Mouse (Mus musculus): ENCODE measurements around the gene Gm17545.
"Not testable (repeated sequence)": the region's sequence is repeated elsewhere in the genome, so short reads cannot be mapped to it uniquely, and the experiment has no call there.

The Gm17545 gene

DNA sequence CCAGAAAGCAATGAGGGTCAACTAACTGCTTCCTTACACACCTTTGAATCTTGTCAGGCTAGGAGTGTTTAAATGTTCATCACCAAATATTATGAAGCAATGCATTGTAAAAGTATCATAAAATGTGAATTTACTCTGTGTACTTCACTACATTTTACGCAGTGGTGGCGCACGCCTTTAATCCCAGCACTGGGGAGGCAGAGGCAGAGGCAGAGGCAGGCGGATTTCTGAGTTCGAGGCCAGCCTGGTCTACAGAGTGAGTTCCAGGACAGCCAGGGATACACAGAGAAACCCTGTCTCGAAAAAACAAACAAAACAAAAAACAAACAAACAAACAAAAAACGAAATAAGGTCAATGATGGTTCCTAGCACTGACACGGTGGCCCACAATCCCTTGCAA is at the start of gene Gm17545:
Gm17545 (plus strand) TSS at position 301 of the 400 bp plus-strand sequence.
- DNase-seq (ENCODE audit: low read depth, low spot score): not testable (repeated sequence)

DNA sequence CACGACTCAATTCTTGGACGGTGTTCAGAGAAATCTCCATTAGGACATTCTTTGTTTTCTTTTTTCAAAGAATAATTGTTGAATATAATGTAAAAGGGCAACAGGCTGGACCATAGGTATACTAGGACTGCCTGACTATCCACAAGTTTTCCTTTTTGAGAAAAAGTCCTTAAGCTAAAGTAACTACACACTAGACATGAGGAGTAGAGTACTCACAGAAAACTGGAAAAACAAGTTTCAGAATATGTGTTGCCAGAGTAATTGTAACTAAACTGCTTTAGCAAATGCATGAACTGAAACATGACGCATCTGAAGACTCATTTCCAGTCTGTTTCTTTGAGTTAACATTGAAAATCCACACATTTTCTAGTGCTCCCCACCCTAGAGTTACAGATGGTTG is 48.7 kb upstream of the Gm17545 start:
- DNase-seq (ENCODE audit: low read depth, low spot score): no peak

DNA sequence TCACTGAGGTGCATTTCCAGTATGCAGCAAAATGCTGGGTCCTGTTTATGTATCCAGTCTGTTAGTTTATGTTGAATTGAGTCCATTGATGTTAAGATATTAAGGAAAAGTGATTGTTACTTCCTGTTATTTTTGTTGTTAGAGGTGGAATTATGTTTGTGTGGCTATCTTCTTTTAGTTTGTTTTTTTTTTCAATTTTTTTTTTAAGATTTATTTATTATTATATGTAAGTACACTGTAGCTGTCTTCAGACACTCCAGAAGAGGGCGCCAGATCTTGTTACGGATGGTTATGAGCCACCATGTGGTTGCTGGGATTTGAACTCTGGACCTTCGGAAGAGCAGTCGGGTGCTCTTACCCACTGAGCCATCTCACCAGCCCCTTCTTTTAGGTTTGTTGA is 46.5 kb upstream of the Gm17545 start:
- DNase-seq (ENCODE audit: low read depth, low spot score): not testable (repeated sequence)

DNA sequence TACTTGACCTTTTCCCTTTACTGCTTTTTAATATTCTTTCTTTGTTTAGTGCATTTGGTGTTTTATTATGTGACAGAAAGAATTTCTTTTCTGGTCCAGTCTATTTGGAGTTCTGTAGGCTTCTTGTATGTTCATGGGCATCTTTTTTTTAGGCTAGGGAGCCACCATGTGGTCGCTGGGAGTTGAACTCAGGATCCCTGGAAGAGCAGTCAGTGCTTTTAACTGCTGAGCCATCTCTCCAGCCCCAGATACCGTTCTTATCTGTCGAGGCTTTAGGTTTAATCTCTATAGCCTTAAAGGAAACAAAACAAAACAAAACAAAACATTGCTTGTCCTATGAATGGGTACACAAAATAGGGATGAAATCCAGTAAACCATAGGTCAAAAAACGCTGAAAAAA is 45.7 kb upstream of the Gm17545 start:
- DNase-seq (ENCODE audit: low read depth, low spot score): not testable (repeated sequence)

DNA sequence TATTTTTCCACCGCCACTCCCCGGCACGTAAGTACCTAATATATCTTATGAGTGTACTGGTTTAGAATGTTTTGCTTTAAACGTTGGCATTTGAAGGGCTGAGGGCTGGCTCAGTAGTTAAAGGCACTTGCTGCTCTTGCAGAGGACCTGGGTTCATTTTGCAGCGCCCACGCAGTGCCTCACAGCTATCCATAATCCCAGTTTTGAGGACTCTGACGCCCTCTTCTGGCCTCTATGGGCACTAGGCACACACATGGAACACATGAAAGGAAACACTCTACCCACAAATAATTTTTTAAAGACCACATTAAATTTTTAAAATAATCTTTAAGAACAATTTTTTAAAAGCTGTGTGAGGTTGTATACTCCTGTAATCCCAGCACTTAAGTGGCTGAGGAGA is 44.6 kb upstream of the Gm17545 start:
- DNase-seq (ENCODE audit: low read depth, low spot score): no peak

DNA sequence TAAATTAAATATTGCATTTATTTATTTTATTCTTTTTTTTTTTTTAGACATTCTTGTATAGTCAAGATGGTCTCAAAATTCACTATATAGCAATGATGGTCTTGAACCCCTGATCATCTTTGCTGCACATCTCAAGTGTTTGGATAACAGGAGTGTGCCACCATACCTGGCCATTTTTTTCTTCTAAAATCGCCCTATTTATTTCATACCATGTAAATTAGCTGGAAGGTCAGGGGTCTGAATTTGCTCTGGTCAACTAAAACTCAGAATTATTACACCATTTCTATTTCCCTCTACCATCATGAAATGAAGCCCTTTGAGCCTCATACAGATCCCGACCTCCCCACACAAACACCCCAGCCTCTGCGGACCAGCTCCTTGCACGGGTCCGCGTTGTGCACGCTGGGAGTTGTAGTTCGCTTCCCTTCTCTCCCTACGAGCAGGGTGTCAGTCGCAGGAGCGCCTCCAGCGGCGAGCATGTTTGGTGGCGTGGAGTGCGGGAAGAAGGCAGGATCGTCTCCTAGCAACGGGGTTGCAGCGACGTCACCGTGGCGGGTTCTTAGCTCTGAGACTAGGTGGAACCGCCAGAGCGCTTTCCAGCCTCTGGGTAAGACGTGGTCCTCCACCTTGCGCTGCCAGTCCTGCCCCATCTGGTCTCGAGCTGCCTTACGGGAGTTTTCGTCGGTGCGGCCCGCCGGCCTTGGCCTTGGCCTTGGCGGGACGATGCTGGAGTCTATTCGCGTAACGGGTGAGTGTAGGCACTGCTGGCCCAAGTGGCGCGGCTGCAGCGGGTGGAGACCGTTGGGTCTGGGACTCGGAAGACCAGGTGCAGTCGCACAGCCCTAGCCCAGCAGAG is 42.9 kb upstream of the Gm17545 start, which contains the start of gene 9530077C05Rik:
9530077C05Rik (plus strand) TSS at position 512 of the 856 bp plus-strand sequence.
- peak; percentile 94 for DNase-seq (ENCODE audit: low read depth, low spot score)

DNA sequence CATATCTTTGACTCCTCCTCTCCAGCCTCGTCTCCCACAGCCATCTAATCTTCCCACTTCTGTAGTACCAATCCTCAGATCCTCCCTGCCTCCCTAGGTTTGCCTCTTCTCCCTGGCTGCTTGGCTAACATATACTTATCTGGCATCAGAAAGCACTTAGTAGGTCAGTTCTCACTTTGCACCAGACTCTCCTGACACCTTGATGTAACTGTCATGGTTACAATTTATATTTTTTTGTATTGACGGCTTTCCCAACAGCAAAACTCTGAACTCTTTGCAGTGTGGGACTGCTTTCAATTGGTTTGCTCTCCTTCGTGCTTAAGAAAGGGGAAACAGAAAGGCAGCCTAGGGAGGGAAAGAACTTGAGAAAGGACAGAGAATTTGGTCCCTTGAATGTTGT is 37.9 kb upstream of the Gm17545 start:
- DNase-seq (ENCODE audit: low read depth, low spot score): no peak

DNA sequence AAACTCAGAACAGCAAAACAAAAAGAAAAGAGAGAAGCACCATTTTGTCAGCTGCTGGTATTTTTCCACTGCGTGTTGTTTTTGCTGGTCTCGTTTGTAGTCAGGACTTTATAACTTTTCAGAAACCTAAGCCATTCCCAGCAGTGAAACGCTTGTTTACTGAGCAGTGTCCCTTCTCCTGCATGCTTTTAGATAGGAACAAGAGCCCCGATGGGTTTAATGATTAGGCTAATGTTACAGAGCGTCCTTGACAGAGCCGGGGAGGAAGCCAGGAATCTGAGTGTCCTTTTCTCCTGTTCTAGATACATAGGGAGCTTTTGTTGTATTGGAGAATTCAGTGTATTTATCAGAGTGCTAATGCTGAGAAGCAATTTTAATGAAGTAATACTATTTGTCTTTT is 36.5 kb upstream of the Gm17545 start:
- DNase-seq (ENCODE audit: low read depth, low spot score): no peak

DNA sequence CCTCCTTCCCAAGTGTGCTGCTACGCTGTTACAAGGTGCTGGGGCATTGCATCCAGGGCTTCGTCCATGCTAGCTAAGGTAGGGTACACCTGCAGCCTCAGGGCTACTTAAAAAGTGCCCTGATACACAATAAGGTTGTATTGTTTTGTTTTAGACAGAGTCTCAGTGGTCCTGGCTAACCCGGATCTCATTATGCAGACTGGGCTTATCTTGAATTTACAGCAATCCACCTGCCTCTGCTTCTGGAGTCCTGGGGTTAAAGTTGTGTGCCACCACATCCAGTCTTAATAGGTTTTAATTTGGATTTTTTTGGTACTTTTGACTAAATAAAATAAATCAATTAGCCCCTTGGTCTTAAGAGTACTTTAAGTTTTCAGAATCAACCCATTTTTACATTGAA is 34.2 kb upstream of the Gm17545 start:
- DNase-seq (ENCODE audit: low read depth, low spot score): no peak

DNA sequence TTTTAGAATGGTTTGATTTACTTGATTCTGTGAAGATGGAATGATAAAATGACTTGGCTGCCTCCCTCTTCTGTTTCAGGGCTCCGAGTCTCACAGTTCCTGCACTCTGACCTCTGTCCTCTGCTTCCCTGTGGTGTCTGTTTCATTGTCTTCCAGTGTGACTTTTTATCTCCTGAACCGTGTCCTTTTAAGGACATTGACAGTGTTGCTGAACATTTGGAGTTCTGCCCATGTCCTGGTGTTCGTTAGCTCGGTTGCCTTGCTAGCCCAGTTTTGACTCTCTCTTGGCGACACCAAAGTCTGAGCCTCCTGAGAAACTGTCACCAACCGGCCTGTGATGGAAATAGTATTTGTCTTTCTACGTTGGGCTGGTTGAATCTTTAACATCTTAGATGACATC is 33.6 kb upstream of the Gm17545 start:
- DNase-seq (ENCODE audit: low read depth, low spot score): no peak

DNA sequence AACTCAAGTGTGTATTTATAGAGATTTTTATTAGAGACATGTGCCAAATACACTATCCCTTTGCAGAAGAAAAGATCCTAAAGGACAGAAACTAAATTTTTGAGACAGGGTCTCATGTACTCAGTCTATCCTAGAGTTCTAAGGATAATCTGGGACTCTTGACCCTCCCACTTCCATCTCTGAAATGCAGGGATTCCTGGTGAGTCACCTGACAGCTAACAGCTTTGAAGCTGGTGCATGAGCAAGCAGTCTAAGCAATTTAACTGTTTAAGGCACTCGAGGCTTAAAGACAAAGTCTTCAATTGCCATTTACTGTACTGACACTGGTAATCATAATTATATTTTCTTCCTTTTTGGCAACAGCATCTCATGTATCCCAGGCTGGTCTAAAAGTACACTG is 31.5 kb upstream of the Gm17545 start:
- DNase-seq (ENCODE audit: low read depth, low spot score): no peak

DNA sequence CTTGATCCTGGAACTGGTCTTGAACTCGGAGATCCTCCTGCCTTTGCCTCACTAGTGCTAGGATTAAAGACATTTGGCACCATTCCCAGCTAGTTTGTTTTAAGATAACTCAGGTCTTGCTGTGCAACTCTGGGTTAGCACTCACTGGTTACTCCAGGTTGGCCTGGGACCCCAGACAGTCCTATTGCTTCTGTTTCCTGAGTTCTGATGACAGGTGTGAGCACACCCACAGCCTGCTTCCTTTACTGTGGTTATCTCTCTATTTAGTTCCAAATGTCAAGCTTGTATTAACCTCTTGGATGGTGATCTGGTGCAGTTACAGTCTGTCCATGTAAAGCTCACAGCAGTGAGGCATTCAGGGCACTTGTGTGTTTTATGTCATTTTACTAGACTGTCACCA is 30.6 kb upstream of the Gm17545 start:
- no peak for DNase-seq (ENCODE audit: low read depth, low spot score)

DNA sequence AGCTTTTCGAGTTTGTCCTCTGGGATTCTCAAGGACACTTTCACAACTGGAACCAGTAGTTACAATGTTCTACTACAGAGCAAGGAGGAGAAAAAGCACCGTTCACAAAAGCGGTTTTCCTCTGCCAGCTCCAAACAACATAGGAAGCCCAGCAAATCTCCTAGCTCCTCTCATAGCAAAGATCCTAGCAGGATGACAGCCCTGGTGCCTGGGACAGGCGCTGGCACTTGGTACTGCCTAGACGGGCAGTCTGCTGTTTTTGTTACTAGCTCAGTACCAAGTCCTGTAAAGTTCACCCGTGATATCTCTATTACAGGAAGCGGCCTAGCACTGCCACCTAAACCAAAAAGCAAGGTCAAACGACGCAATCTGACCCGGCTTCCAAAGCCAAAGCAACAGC is 29.9 kb upstream of the Gm17545 start:
- no peak for DNase-seq (ENCODE audit: low read depth, low spot score)

DNA sequence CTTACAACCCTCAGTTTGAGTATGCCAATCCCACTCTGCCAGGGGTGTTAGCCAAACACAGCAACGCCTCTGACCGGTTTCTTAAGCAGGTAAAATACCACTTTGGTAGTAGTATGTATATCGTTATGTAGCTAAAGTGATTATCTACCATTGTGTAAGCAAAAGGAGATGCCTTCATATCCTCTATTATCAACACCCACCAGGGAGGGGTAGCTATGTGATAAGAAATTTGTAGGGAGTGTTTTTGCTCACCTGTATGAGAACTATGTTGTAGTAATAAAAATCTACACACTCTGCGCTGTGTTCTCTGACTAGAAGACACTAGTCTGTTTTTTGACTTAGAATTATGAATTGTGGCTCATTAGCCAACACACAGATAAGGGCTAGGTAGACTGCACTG is 29.4 kb upstream of the Gm17545 start:
- DNase-seq (ENCODE audit: low read depth, low spot score): no peak

DNA sequence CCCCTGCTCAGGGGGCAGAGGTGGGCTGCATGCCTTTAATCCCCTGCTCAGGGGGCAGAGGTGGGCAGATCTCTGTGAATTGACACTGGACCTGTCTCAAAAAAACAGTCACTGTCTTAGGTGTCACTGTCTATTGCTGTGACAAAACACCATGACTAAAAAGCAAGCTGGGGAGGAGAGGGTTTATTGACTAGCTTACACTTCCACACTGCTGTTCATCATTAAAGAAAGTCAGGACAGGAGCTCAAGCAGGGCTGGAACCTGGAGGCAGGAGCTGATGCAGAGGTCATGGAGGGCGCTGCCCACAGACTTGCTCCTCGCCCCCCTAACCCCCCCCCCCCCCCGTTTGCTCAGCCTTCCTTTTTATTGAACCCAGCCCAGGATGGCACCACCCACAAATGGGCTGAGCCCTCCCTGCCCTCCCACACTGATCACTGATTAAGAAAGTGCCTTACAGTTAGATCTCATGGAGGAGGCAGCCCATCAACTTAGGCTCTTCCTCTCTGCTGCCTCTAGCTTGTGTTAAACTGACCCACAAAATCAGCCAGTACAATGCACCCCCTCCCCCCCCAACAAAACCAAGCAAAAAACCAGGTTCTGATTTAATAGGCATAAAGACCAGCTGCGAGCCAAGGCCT is 25.9 kb upstream of the Gm17545 start:
- DNase-seq (ENCODE audit: low read depth, low spot score): no peak

DNA sequence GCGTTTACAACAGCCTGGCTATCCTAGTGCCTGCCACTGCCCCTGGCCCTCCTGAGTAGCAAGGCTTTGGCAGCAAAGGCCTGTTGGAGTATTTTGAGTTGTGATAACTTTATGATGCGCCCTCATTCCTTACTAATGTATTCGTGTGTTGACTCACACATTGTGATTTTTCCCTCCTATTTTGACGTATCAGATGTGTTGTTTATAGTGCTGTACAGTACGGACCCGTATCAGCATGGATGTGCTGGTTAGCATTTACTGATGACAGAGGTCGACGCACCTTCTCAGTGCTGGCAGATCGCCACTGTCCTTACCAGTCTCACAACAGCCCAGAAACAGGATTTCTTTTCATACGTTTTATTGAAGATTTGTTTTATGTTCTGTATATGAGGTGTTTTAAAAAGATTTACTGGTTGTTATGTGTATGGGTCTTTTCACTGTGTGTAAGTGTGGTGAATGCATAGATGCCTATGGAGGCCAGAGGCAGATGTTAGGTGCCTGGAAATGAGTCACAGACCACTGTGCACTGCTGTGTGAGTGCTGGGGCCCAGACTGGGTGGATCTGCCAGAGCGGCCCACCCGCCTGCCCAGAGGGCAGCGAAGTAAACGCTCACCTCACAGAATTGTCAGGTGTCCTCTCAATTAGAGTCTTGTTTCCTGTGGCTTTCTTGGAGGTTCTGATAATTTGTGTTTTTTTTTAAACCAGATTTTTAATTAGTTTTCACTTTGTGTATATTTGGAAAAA is 25.3 kb upstream of the Gm17545 start:
- no peak for DNase-seq (ENCODE audit: low read depth, low spot score)

DNA sequence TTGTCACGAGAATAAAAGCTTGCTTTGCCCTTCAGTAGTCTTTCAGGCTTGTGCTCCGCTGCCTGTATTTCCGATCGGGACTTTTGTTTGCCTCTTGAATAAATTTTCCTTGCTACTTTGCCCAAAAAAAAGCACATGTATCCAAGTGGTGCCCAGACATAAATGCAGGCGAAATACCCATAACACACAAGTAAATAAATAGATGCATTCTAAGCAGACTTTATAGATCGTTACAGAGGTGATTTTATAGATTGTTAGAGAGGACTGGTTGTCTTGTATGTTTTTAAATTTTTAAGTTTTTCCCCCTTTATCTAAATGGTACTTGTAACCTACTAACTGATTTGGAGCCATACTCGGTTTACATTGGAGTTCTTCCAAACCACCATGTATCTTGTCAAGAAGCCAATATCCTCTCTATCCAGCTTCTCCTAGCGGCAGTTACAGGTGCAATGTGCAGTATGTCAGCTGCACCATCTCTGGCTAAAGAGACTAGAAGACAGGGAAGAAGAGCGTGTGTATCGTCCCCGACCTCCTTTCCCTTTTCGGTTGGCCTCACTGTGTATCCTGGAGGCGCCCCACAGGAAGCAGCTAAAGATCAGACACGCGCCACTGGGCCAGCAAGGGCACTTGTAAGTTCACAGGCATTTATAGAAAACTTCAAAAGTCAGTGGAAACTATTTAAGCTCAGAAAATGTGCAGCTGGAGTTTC is 24.4 kb upstream of the Gm17545 start:
- no peak for DNase-seq (ENCODE audit: low read depth, low spot score)

DNA sequence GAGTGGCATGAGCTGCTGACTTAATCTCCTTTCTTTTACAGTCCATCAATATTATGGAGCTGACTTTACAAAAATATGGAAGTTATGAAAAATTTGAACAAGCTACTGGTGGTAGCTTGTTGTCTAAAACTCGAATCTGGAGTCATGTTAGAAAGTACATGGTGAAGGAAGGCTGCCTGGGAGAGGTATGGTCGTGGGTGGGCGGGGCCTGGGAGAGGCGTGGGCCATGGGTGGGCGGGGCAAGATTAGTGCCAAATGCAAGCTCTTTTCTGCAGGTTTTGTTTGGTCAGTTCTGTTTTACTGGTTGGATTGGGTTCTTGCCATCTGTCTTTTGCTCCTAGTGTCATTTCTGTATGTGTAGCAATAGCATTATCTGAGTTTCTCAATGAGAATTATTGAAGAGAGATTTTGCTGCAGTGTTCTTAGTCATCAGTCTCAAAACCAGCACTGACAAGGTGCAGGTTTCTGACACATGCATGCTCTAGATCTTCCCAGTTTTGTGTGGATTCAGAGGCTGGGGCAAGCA is 23.7 kb upstream of the Gm17545 start:
- no peak for DNase-seq (ENCODE audit: low read depth, low spot score)

DNA sequence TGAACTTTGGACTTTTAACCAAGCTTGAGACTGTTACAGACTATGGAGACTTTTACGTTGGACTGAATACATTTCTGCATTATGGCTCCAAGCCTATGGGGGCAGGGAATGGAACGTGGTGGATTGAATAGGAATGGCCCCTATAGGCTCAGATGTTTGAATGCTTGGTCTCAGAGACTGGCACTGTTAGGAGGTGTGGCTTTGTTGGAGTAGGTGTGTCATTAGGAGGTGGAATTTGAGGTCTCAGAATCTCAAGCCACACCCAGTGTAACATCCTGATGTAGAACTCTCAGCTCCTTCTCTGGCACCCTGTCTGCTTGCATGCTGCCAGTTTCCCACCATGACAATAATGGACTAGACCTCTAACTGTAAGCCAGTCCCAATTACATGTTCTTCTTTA is 20.9 kb upstream of the Gm17545 start:
- DNase-seq (ENCODE audit: low read depth, low spot score): no peak

DNA sequence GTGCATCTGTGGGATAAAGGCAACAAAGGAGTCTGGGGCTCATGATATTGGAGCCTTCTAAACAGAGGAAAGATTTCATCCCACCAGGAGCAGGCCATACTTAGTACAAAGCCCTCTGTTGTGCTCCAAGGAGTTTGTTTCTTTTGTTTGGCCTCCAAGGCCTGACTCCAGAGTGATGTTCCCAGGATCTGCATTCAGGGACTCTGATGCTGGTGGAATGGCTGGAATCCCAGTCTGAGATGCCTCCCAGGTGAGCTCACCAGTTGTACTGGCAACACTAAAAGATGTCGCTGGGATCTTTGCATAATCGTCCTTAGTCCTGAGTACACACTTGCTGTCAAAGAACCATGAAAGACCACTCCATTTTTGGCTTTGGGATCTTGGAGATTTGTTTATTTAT is 20.0 kb upstream of the Gm17545 start:
- DNase-seq (ENCODE audit: low read depth, low spot score): no peak

DNA sequence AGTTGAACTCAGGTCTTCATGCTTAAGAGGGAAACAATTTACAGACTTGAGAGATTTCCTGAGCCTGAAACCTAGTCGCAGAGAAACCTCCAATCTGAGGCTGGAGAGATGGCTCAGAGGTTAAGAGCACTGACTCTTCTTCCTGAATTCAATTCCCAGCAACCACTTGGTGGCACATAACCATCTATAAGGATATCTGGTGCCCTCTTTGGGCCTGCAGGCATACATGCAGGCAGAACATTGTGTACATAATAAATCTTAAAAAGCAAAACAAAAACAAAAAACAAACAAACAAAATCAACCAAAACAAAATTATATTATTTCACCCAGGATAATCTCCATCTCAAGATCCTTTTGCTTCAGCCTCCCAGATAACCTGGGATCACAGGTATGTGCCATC is 15.3 kb upstream of the Gm17545 start:
- DNase-seq (ENCODE audit: low read depth, low spot score): no peak

DNA sequence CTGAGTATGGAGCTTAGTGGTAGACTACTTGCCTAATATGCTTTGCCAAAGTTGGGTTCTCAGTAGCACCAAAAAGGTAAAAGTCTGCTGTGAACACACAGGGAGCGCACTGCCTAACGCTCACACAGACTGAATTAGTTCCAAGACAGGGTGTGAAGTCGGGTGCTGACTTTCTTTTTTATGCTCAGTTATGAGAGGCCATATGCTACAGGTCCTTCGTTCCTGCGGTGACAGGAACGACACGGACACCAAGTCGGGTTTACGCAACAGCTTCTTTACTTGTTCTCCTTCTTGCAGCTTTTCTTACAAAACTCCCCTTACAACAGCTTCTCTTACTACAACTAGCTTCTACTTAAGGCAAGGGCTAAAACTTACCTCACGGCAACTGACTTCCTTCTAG is 10.9 kb upstream of the Gm17545 start:
- no peak for DNase-seq (ENCODE audit: low read depth, low spot score)

All from brain, embryonic 18.5 days (tissue).